Mouse (Mus musculus): ENCODE results near the gene Olfr918. TPM values are rescaled to one million over a fixed set of nuclear protein-coding genes. Genes with fewer than 3 reads are reported as not detected.

The Olfr918 gene
- not detected for polyA plus RNA-seq (2014; fragmentation: Illumina TruSeq; extraction: RNeasy Lipid Tissue Mini Kit (QIAGEN cat#74804); ENCODE audit: insufficient read depth, low read depth, low replicate concordance)

GRCm38 (mm10) chr9:38674501-38674900, at the start of gene Olfr918:
Gene Olfr918 (minus strand): TSS chr9:38674601.

GRCm38 (mm10) chr9:38718102-38718501, 43.7 kb upstream of the Olfr918 start, which contains the start of gene Vwa5a:
Gene Vwa5a (plus strand): TSS chr9:38718268.

GRCm38 (mm10) chr9:38665742-38666141, 8.7 kb downstream of the Olfr918 start, which contains the start of gene Olfr917:
Gene Olfr917 (minus strand): TSS chr9:38665842.

GRCm38 (mm10) chr9:38659775-38660174, 14.6 kb downstream of the Olfr918 start, which contains the start of gene Olfr916:
Gene Olfr916 (minus strand): TSS chr9:38659875.

Other genes starting within 250 kb of the Olfr918 start
- not detected for gene Olfr901, start 245.1 kb downstream of the Olfr918 start, polyA plus RNA-seq (2014; fragmentation: Illumina TruSeq; extraction: RNeasy Lipid Tissue Mini Kit (QIAGEN cat#74804); ENCODE audit: insufficient read depth, low read depth, low replicate concordance)
- not detected for gene Olfr902, start 226.9 kb downstream of the Olfr918 start, polyA plus RNA-seq (2014; fragmentation: Illumina TruSeq; extraction: RNeasy Lipid Tissue Mini Kit (QIAGEN cat#74804); ENCODE audit: insufficient read depth, low read depth, low replicate concordance)
- not detected for gene Olfr904, start 211.5 kb downstream of the Olfr918 start, polyA plus RNA-seq (2014; fragmentation: Illumina TruSeq; extraction: RNeasy Lipid Tissue Mini Kit (QIAGEN cat#74804); ENCODE audit: insufficient read depth, low read depth, low replicate concordance)
- gene Olfr905, start 203.5 kb downstream of the Olfr918 start, polyA plus RNA-seq (2014; fragmentation: Illumina TruSeq; extraction: RNeasy Lipid Tissue Mini Kit (QIAGEN cat#74804); ENCODE audit: insufficient read depth, low read depth, low replicate concordance): not detected
- not detected for gene Olfr906, start 187.5 kb downstream of the Olfr918 start, polyA plus RNA-seq (2014; fragmentation: Illumina TruSeq; extraction: RNeasy Lipid Tissue Mini Kit (QIAGEN cat#74804); ENCODE audit: insufficient read depth, low read depth, low replicate concordance)
- gene Olfr907, start 178.8 kb downstream of the Olfr918 start, polyA plus RNA-seq (2014; fragmentation: Illumina TruSeq; extraction: RNeasy Lipid Tissue Mini Kit (QIAGEN cat#74804); ENCODE audit: insufficient read depth, low read depth, low replicate concordance): not detected
- not detected for gene Olfr911-ps1, start 153.0 kb downstream of the Olfr918 start, polyA plus RNA-seq (2014; fragmentation: Illumina TruSeq; extraction: RNeasy Lipid Tissue Mini Kit (QIAGEN cat#74804); ENCODE audit: insufficient read depth, low read depth, low replicate concordance)
- not detected for gene Olfr910, start 136.8 kb downstream of the Olfr918 start, polyA plus RNA-seq (2014; fragmentation: Illumina TruSeq; extraction: RNeasy Lipid Tissue Mini Kit (QIAGEN cat#74804); ENCODE audit: insufficient read depth, low read depth, low replicate concordance)
- not detected for gene Olfr912, start 94.4 kb downstream of the Olfr918 start, polyA plus RNA-seq (2014; fragmentation: Illumina TruSeq; extraction: RNeasy Lipid Tissue Mini Kit (QIAGEN cat#74804); ENCODE audit: insufficient read depth, low read depth, low replicate concordance)
- gene Olfr913, start 81.8 kb downstream of the Olfr918 start, polyA plus RNA-seq (2014; fragmentation: Illumina TruSeq; extraction: RNeasy Lipid Tissue Mini Kit (QIAGEN cat#74804); ENCODE audit: insufficient read depth, low read depth, low replicate concordance): not detected
- gene Olfr914, start 69.5 kb downstream of the Olfr918 start, polyA plus RNA-seq (2014; fragmentation: Illumina TruSeq; extraction: RNeasy Lipid Tissue Mini Kit (QIAGEN cat#74804); ENCODE audit: insufficient read depth, low read depth, low replicate concordance): not detected
- not detected for gene Olfr916, start 14.7 kb downstream of the Olfr918 start, polyA plus RNA-seq (2014; fragmentation: Illumina TruSeq; extraction: RNeasy Lipid Tissue Mini Kit (QIAGEN cat#74804); ENCODE audit: insufficient read depth, low read depth, low replicate concordance)
- not detected for gene Olfr917, start 8.8 kb downstream of the Olfr918 start, polyA plus RNA-seq (2014; fragmentation: Illumina TruSeq; extraction: RNeasy Lipid Tissue Mini Kit (QIAGEN cat#74804); ENCODE audit: insufficient read depth, low read depth, low replicate concordance)
- not detected for gene Olfr919, start 29.1 kb upstream of the Olfr918 start, polyA plus RNA-seq (2014; fragmentation: Illumina TruSeq; extraction: RNeasy Lipid Tissue Mini Kit (QIAGEN cat#74804); ENCODE audit: insufficient read depth, low read depth, low replicate concordance)
- gene Vwa5a, start 43.7 kb upstream of the Olfr918 start, polyA plus RNA-seq (2014; fragmentation: Illumina TruSeq; extraction: RNeasy Lipid Tissue Mini Kit (QIAGEN cat#74804); ENCODE audit: insufficient read depth, low read depth, low replicate concordance): 27.1 TPM
- 0.10 TPM for gene Olfr920, start 77.7 kb upstream of the Olfr918 start, polyA plus RNA-seq (2014; fragmentation: Illumina TruSeq; extraction: RNeasy Lipid Tissue Mini Kit (QIAGEN cat#74804); ENCODE audit: insufficient read depth, low read depth, low replicate concordance)
- not detected for gene Olfr921, start 98.5 kb upstream of the Olfr918 start, polyA plus RNA-seq (2014; fragmentation: Illumina TruSeq; extraction: RNeasy Lipid Tissue Mini Kit (QIAGEN cat#74804); ENCODE audit: insufficient read depth, low read depth, low replicate concordance)
- not detected for gene Olfr922, start 140.0 kb upstream of the Olfr918 start, polyA plus RNA-seq (2014; fragmentation: Illumina TruSeq; extraction: RNeasy Lipid Tissue Mini Kit (QIAGEN cat#74804); ENCODE audit: insufficient read depth, low read depth, low replicate concordance)
- not detected for gene Olfr923, start 151.9 kb upstream of the Olfr918 start, polyA plus RNA-seq (2014; fragmentation: Illumina TruSeq; extraction: RNeasy Lipid Tissue Mini Kit (QIAGEN cat#74804); ENCODE audit: insufficient read depth, low read depth, low replicate concordance)
- gene Olfr924, start 169.8 kb upstream of the Olfr918 start, polyA plus RNA-seq (2014; fragmentation: Illumina TruSeq; extraction: RNeasy Lipid Tissue Mini Kit (QIAGEN cat#74804); ENCODE audit: insufficient read depth, low read depth, low replicate concordance): not detected
- gene Olfr26, start 180.5 kb upstream of the Olfr918 start, polyA plus RNA-seq (2014; fragmentation: Illumina TruSeq; extraction: RNeasy Lipid Tissue Mini Kit (QIAGEN cat#74804); ENCODE audit: insufficient read depth, low read depth, low replicate concordance): not detected
- gene Olfr926, start 202.5 kb upstream of the Olfr918 start, polyA plus RNA-seq (2014; fragmentation: Illumina TruSeq; extraction: RNeasy Lipid Tissue Mini Kit (QIAGEN cat#74804); ENCODE audit: insufficient read depth, low read depth, low replicate concordance): not detected